In genomic region chr4:44664004-44664766, GRCm38 (mm10) we compare ENCODE assay signal across 9 mouse cellular contexts. TPM values are rescaled to one million over a fixed set of nuclear protein-coding genes. Genes with fewer than 3 reads are reported as not detected.
DNase-seq lines count a peak whose midpoint lies in the region; ATAC-seq and TF ChIP-seq lines count a peak whose summit lies in the region.
"Had no signal": no experiment of that assay in that cellular context is flagged by ENCODE, and none has a peak within 500 bp of the region (broad histone marks: within the 10 kb centered on the region; RNA-seq: fewer than 3 reads in every experiment).

No protein-coding gene starts in this region.

- H3K36me3 ChIP-seq in kidney, adult 2 months (ENCODE audit: control insufficient read depth, insufficient read depth, low read length) = no peaks in the 10 kb centered on the region
- no peaks in the 10 kb centered on the region for H3K36me3 ChIP-seq in hindbrain, embryonic 13.5 days
- no peaks in the 10 kb centered on the region for H3K36me3 ChIP-seq in liver, embryonic 16.5 days (ENCODE audit: control insufficient read depth, insufficient read depth)
- no peaks in the 10 kb centered on the region for H3K36me3 ChIP-seq in stomach, embryonic 14.5 days (ENCODE audit: control insufficient read depth, insufficient read depth, low read length)

- ATAC-seq in hindbrain, embryonic 13.5 days (ENCODE audit: low FRiP score) = peak; percentile 76
- no peak for ATAC-seq in liver, embryonic 16.5 days (ENCODE audit: low read depth)
- no peak for ATAC-seq in stomach, embryonic 14.5 days (ENCODE audit: insufficient number of reproducible peaks, insufficient read depth, low FRiP score, low read depth)
- ATAC-seq: Patski had no signal

- H3K9me3 ChIP-seq in hindbrain, embryonic 13.5 days = no peaks in the 10 kb centered on the region
- no peaks in the 10 kb centered on the region for H3K9me3 ChIP-seq in liver, embryonic 16.5 days (replicated peaks; ENCODE audit: control insufficient read depth, low read length)
- no peaks in the 10 kb centered on the region for H3K9me3 ChIP-seq in stomach, embryonic 14.5 days (ENCODE audit: control insufficient read depth, low read depth, low read length)

- H3K4me1 ChIP-seq in kidney, adult 2 months (ENCODE audit: control insufficient read depth, insufficient read depth, low read length) = no peaks in the 10 kb centered on the region
- H3K4me1 ChIP-seq in hindbrain, embryonic 13.5 days (replicated peaks) = peaks cover 22% of the 10 kb centered on the region
- no peaks in the 10 kb centered on the region for H3K4me1 ChIP-seq in liver, embryonic 16.5 days (ENCODE audit: control insufficient read depth, low read depth, low read length)
- H3K4me1 ChIP-seq in stomach, embryonic 14.5 days (ENCODE audit: control insufficient read depth, insufficient read depth, low read length) = 0 out of 2 replicates have a peak, but pooled peaks cover 3% of the 10 kb centered on the region

- TF ChIP-seq POLR2A in kidney, adult 2 months (IDR thresholded peaks at IDR 0.05; ENCODE audit: low read depth, low read length) = no peak

- TF ChIP-seq CTCF in kidney, adult 2 months (conservative IDR thresholded peaks at IDR 0.05; ENCODE audit: insufficient read depth, insufficient read length, low read depth, low read length) = no peak

- peak overlapping the region; percentile 86 for H3K4me2 ChIP-seq in hindbrain, embryonic 13.5 days
- peak overlapping the region; percentile 38 for H3K4me2 ChIP-seq in liver, embryonic 16.5 days (ENCODE audit: low read depth, low read length)
- H3K4me2 ChIP-seq in stomach, embryonic 14.5 days (replicated peaks; ENCODE audit: low read depth, low read length) = peak overlapping the region; percentile 98

- peak overlapping the region; percentile 76 for H3K9ac ChIP-seq in hindbrain, embryonic 13.5 days
- H3K9ac ChIP-seq in liver, embryonic 16.5 days (ENCODE audit: low read depth, low read length) = no peak overlapping the region
- peak overlapping the region; percentile 21; the same call in 1 of the 2 replicates for H3K9ac ChIP-seq in stomach, embryonic 14.5 days (replicated peaks; ENCODE audit: low read depth, low read length)

- H3K27ac ChIP-seq in kidney, adult 2 months (ENCODE audit: insufficient read depth, low read depth, low read length) = no peak overlapping the region
- H3K27ac ChIP-seq in hindbrain, embryonic 13.5 days = peak overlapping the region; percentile 73
- H3K27ac ChIP-seq in liver, embryonic 16.5 days (ENCODE audit: low read length) = no peak overlapping the region
- no peak overlapping the region for H3K27ac ChIP-seq in stomach, embryonic 14.5 days (ENCODE audit: low read length)

- 1% methylated on average over 81 of the region's 81 CpGs for WGBS in kidney, adult 2 months
- under 1% methylated on average over 81 of the region's 81 CpGs for WGBS in hindbrain, embryonic 13.5 days
- 2% methylated on average over 81 of the region's 81 CpGs for WGBS in liver, embryonic 16.5 days (ENCODE audit: insufficient replicate concordance)
- WGBS in stomach, embryonic 14.5 days = under 1% methylated on average over 81 of the region's 81 CpGs

- no peak for DNase-seq in kidney, adult 2 months
- DNase-seq in kidney, adult 8-10 months = no peak
- peak; percentile 14 to 42 for DNase-seq in adrenal gland, postnatal 36 days
- DNase-seq in embryo, embryonic 9.5 days (ENCODE audit: extremely low spot score) = peak; percentile 58
- no peak for DNase-seq in urinary bladder, postnatal 36 days (ENCODE audit: low spot score in 2 of 2)

- peak overlapping the region; percentile 4; the same call in 1 of the 2 replicates for H3K4me3 ChIP-seq in kidney, adult 2 months (ENCODE audit: insufficient read depth, low read depth, low read length)
- peak overlapping the region; percentile 52 for H3K4me3 ChIP-seq in hindbrain, embryonic 13.5 days
- H3K4me3 ChIP-seq in liver, embryonic 16.5 days (ENCODE audit: low read depth, low read length) = peak overlapping the region; percentile 38
- peak overlapping the region; percentile 38 for H3K4me3 ChIP-seq in stomach, embryonic 14.5 days (ENCODE audit: low read depth, low read length)

- peaks cover 3% of the 10 kb centered on the region; the same call in 1 of the 2 replicates for H3K27me3 ChIP-seq in kidney, adult 2 months (replicated peaks; ENCODE audit: control insufficient read depth, insufficient read depth, low read length)
- H3K27me3 ChIP-seq in hindbrain, embryonic 13.5 days = peaks cover 74% of the 10 kb centered on the region
- peaks cover 38% of the 10 kb centered on the region for H3K27me3 ChIP-seq in liver, embryonic 16.5 days (ENCODE audit: control insufficient read depth, insufficient read depth, low read depth, low read length)
- H3K27me3 ChIP-seq in stomach, embryonic 14.5 days (ENCODE audit: control insufficient read depth, insufficient read depth, low read length) = peaks cover 24% of the 10 kb centered on the region

RNA-seq across cellular contexts. Expression of gene Pax5, which starts 46.1 kb away (rescaled TPM):
- 0.10 and 3.4 TPM in 2 replicates for polyA plus RNA-seq in kidney, adult 2 months (2012; rRNA removed)
- total RNA-seq in adrenal gland, postnatal 36 days (2021) = under 1 TPM; 0.63 to 0.66 TPM
- polyA plus RNA-seq in hindbrain, embryonic 13.5 days (2015; fragmentation: Nextera tagmentation; extraction: Ambion mirVana) = 2.8 and 6.1 TPM in 2 replicates
- polyA plus RNA-seq in liver, embryonic 16.5 days (2015; fragmentation: Nextera tagmentation; extraction: Ambion mirVana) = 0.36 and 0.54 TPM in 2 replicates
- polyA plus RNA-seq in stomach, embryonic 14.5 days (2014; fragmentation: Nextera tagmentation; extraction: Ambion mirVana) = not detected in 2 replicates
- polyA plus RNA-seq: Patski had no signal

Comparison
In these comparisons a context has a peak if more than half of its experiments do, and no peak if none do; other contexts are left out.
1. DNase-seq: peak in adrenal gland, postnatal 36 days (2 of 2) and embryo, embryonic 9.5 days (single experiment); none in kidney, adult 2 months (single experiment), kidney, adult 8-10 months (0 of 2) and urinary bladder, postnatal 36 days (0 of 2).
2. H3K4me2 ChIP-seq: peak in every context shown above with its lines; median percentile 98 in stomach, embryonic 14.5 days; 86 in hindbrain, embryonic 13.5 days; 38 in liver, embryonic 16.5 days.
3. Peak in every context shown above with its lines, with median percentiles within 50 percentile points of each other: H3K4me3 ChIP-seq.